Mouse (Mus musculus) lung, adult 2 months (tissue): Measurements from ENCODE around the gene Ttc7.

Experiments used
- CTCF ChIP-seq: fragments of 200-500 bp; IDR thresholded peaks from 2 replicates; pipeline ENCODE4 v1.5.1; 2011; ENCODE audit warnings: mild to moderate bottlenecking, low read length, control low read depth; ENCODE audit not compliant: insufficient read depth
- POLR2A ChIP-seq: fragments of 200-500 bp; IDR thresholded peaks from 2 replicates; pipeline ENCODE4 v1.6.1; 2011; ENCODE audit warnings: low read depth, mild to moderate bottlenecking, control low read depth, low read length, borderline replicate concordance; ENCODE audit errors: extremely low read depth

DNA sequence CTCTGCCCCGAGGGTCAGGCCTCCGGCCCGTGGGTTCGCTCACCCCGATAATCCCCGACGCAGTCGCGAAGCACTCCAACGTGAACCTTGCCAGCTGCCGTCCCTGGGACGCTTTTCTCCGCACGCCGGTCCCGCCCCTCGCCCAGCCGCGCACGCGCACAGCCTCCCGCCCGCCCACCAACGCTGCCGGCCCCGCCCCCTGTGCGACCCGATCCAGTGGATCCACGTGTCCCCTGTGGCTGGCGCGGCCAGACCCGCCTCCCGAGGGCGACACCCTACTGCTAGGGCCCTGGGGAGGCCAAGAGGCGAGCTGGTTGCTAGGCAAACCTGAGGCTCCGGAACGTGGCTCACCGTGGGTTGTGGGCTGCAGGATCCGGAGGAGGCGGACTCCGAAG lies 16.9 kb upstream of the Ttc7 start, which contains the start of gene Mcfd2:
- TF ChIP-seq CTCF (no peak), POLR2A (peak; percentile 72; the same call in 1 of the 2 replicates)
